Mouse (Mus musculus): ENCODE data around the gene Krtdap.

- TF ChIP-seq CTCF (conservative IDR thresholded peaks at IDR 0.05; ENCODE audit: low read length) (no peak), NANOG (IDR thresholded peaks at IDR 0.05; ENCODE audit: borderline replicate concordance, low read length) (no peak), POU5F1 (IDR thresholded peaks at IDR 0.05; ENCODE audit: borderline replicate concordance, low read length) (no peak)
Observed at GRCm38 (mm10) chr7:30824306-30824705, 36.6 kb downstream of the Krtdap start.

Measured in E14TG2a.4 (cell line).